Mouse (Mus musculus): Measurements from ENCODE around the gene Rnf181.

DNA sequence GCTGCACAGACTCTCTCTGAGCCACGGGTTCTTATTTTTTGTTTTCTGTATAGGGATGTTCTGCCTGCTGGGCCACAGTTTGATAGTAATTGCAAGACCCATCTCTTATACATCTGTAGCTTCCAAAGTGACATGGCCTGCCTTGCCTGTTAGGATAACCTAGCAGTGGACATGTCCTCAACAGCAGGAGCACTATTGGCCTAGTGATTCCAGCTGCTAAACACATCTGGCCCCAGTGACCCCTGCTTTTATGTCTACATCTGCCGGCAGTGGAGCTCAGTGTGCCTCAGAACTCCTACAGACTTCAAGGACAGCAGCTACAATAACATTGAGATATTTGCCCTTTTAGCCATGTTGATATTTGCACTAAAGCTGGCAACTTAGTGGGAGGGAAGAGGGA lies 33.2 kb upstream of the Rnf181 start:
- TF ChIP-seq CTCF (IDR thresholded peaks at IDR 0.05): no peak
- TF ChIP-seq EP300 (IDR thresholded peaks at IDR 0.05): no peak

Data from lung, postnatal 0 days (tissue).